Mouse (Mus musculus): ENCODE data around the gene Igfbp3. TPM values are rescaled to one million over a fixed set of nuclear protein-coding genes. Genes with fewer than 3 reads are reported as not detected.

Gene Igfbp3
- polyA plus RNA-seq, 1 experiment from 2014 or later = 14.3 TPM

DNA sequence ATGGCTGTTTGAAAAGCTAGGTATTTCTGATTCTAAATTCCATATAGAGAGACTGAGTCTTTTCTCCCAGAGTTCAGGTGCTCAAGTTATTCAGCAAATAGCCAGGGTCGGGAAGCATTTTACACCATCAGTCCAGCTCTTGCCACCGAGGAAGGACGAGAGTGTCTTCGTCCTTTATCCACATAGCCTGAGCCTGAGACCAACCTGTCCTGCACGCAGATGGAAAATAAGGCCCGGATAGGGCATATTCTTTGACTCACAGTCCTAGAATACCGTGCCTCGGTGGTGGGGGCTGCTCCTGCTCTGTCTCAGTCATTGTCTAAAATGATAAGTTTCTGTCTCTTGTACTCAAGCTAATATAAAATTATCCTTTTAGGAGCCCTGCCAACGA is 13.3 kb downstream of the Igfbp3 start:
- Histone ChIP-seq H3K4me2 (ENCODE audit: low read depth, low read length) (no peak overlapping the region), H3K36me3 (ENCODE audit: control insufficient read depth, insufficient read depth) (no peaks in the 10 kb centered on the region), H3K4me1 (ENCODE audit: control insufficient read depth, low read depth, low read length) (no peaks in the 10 kb centered on the region), H3K27me3 (ENCODE audit: control insufficient read depth, insufficient read depth, low read depth, low read length) (no peaks in the 10 kb centered on the region), H3K27ac (ENCODE audit: low read length) (no peak overlapping the region), H3K9me3 (replicated peaks; ENCODE audit: control insufficient read depth, low read length) (no peaks in the 10 kb centered on the region), H3K9ac (ENCODE audit: low read depth, low read length) (no peak overlapping the region), H3K4me3 (ENCODE audit: low read depth, low read length) (no peak overlapping the region)
- no peak for ATAC-seq (ENCODE audit: low read depth)
- 66% methylated on average over 9 of the region's 9 CpGs for WGBS (ENCODE audit: insufficient replicate concordance)

DNA sequence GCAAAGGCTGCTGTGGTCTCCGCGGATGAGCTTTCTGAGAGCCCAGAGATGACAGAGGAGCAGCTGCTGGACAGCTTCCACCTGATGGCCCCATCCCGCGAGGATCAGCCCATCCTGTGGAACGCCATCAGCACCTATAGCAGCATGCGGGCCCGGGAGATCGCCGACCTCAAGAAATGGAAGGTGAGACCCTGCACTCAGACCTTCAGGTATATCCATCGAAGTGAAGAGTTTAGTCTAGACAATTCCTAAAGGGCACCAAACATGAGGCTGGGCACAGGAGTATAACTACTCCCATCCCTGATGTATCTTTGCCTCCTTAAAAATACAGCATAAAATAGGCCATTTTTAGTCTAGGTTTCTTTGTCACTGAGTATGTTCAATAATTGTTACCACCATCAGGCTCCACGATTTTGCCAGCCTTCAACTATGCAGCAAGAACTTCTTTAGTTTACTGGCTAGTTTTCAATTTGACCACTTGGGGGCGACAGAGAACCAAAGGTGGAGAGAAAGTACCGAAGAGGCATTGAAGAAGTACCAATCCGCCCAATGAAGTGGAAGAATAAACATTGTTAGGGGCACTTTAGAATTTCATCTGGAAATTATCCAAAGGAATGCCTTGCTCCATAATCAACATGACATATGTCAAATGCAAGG is 13.9 kb downstream of the Igfbp3 start:
- WGBS (ENCODE audit: insufficient replicate concordance) = 39% methylated on average over 14 of the region's 14 CpGs
- Histone ChIP-seq H3K4me1 (ENCODE audit: control insufficient read depth, low read depth, low read length) (no peaks in the 10 kb centered on the region), H3K36me3 (ENCODE audit: control insufficient read depth, insufficient read depth) (no peaks in the 10 kb centered on the region), H3K4me3 (ENCODE audit: low read depth, low read length) (peak overlapping the region; percentile 47), H3K4me2 (ENCODE audit: low read depth, low read length) (0 out of 2 replicates have a peak overlapping the region, but pooled peaks have one; percentile 2), H3K9me3 (replicated peaks; ENCODE audit: control insufficient read depth, low read length) (no peaks in the 10 kb centered on the region), H3K27ac (ENCODE audit: low read length) (no peak overlapping the region), H3K9ac (ENCODE audit: low read depth, low read length) (no peak overlapping the region), H3K27me3 (ENCODE audit: control insufficient read depth, insufficient read depth, low read depth, low read length) (no peaks in the 10 kb centered on the region)
- no peak for ATAC-seq (ENCODE audit: low read depth)

GRCm38 (mm10) chr11:7198481-7199256 is 15.1 kb downstream of the Igfbp3 start:
- Histone ChIP-seq H3K4me3 (ENCODE audit: low read depth, low read length) (peak overlapping the region; percentile 47), H3K36me3 (ENCODE audit: control insufficient read depth, insufficient read depth) (no peaks in the 10 kb centered on the region), H3K27me3 (ENCODE audit: control insufficient read depth, insufficient read depth, low read depth, low read length) (no peaks in the 10 kb centered on the region), H3K4me2 (ENCODE audit: low read depth, low read length) (peak overlapping the region; percentile 39), H3K9ac (ENCODE audit: low read depth, low read length) (peak overlapping the region; percentile 48; the same call in 1 of the 2 replicates), H3K9me3 (replicated peaks; ENCODE audit: control insufficient read depth, low read length) (no peaks in the 10 kb centered on the region), H3K27ac (ENCODE audit: low read length) (peak overlapping the region; percentile 67), H3K4me1 (ENCODE audit: control insufficient read depth, low read depth, low read length) (no peaks in the 10 kb centered on the region; the same call in none of the 2 replicates)
- WGBS (ENCODE audit: insufficient replicate concordance) = 41% methylated on average over 10 of the region's 10 CpGs
- ATAC-seq (ENCODE audit: low read depth) = no peak

GRCm38 (mm10) chr11:7198006-7198405 is 15.7 kb downstream of the Igfbp3 start:
- H3K4me2 ChIP-seq (ENCODE audit: low read depth, low read length) = peak overlapping the region; percentile 39; the same call in 1 of the 2 replicates
- WGBS (ENCODE audit: insufficient replicate concordance) = 67% methylated on average over 19 of the region's 19 CpGs

GRCm38 (mm10) chr11:7197491-7197941 is 16.2 kb downstream of the Igfbp3 start, which contains the start of gene Igfbp1:
TSS of gene Igfbp1 (plus strand) at chr11:7197782.
- H3K4me1 ChIP-seq (ENCODE audit: control insufficient read depth, low read depth, low read length) = no peaks in the 10 kb centered on the region; the same call in none of the 2 replicates
- H3K9ac ChIP-seq (ENCODE audit: low read depth, low read length) = peak within 1 kb of the TSS; percentile 48
- H3K27me3 ChIP-seq (ENCODE audit: control insufficient read depth, insufficient read depth, low read depth, low read length) = no peaks in the 10 kb centered on the region
- WGBS (ENCODE audit: insufficient replicate concordance) = 46% methylated on average over 12 of the region's 12 CpGs
- H3K4me3 ChIP-seq (ENCODE audit: low read depth, low read length) = peak within 1 kb of the TSS; percentile 47
- no peaks in the 10 kb centered on the region for H3K9me3 ChIP-seq (replicated peaks; ENCODE audit: control insufficient read depth, low read length)
- H3K4me2 ChIP-seq (ENCODE audit: low read depth, low read length) = peak within 1 kb of the TSS; percentile 39; the same call in 1 of the 2 replicates
- H3K36me3 ChIP-seq (ENCODE audit: control insufficient read depth, insufficient read depth) = no peaks in the 10 kb centered on the region
- peak within 1 kb of the TSS; percentile 69 for H3K27ac ChIP-seq (ENCODE audit: low read length)
- ATAC-seq (ENCODE audit: low read depth) = peak; percentile 74

More at GRCm38 (mm10) chr11:7198006-7198405, 15.7 kb downstream of the Igfbp3 start:
- no peak for ATAC-seq (ENCODE audit: low read depth)
- Histone ChIP-seq H3K36me3 (ENCODE audit: control insufficient read depth, insufficient read depth) (no peaks in the 10 kb centered on the region), H3K4me1 (ENCODE audit: control insufficient read depth, low read depth, low read length) (no peaks in the 10 kb centered on the region; the same call in none of the 2 replicates), H3K9ac (ENCODE audit: low read depth, low read length) (peak overlapping the region; percentile 48), H3K9me3 (replicated peaks; ENCODE audit: control insufficient read depth, low read length) (no peaks in the 10 kb centered on the region), H3K27me3 (ENCODE audit: control insufficient read depth, insufficient read depth, low read depth, low read length) (no peaks in the 10 kb centered on the region), H3K4me3 (ENCODE audit: low read depth, low read length) (peak overlapping the region; percentile 47), H3K27ac (ENCODE audit: low read length) (peak overlapping the region; percentile 67)

DNA sequence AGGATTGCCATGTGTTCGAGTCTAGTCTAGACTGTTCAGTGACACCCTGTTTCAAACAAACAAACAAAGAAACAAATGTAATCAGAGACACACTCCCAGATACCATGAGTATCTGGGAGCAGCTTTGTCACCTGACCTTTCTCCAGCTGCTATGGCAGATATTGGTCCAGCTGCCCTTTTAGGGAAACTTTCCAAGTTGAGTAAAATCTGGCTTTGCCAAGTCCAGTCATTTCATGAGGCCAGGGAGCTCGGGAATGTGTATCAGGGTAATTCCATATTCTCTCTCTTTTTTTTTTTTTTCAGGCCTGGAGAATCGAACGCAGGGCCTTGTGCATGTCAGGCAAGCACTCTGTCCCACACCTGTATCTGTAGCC is 18.4 kb downstream of the Igfbp3 start:
- no peak overlapping the region for H3K9ac ChIP-seq (ENCODE audit: low read depth, low read length)
- H3K27ac ChIP-seq (ENCODE audit: low read length) = no peak overlapping the region

DNA sequence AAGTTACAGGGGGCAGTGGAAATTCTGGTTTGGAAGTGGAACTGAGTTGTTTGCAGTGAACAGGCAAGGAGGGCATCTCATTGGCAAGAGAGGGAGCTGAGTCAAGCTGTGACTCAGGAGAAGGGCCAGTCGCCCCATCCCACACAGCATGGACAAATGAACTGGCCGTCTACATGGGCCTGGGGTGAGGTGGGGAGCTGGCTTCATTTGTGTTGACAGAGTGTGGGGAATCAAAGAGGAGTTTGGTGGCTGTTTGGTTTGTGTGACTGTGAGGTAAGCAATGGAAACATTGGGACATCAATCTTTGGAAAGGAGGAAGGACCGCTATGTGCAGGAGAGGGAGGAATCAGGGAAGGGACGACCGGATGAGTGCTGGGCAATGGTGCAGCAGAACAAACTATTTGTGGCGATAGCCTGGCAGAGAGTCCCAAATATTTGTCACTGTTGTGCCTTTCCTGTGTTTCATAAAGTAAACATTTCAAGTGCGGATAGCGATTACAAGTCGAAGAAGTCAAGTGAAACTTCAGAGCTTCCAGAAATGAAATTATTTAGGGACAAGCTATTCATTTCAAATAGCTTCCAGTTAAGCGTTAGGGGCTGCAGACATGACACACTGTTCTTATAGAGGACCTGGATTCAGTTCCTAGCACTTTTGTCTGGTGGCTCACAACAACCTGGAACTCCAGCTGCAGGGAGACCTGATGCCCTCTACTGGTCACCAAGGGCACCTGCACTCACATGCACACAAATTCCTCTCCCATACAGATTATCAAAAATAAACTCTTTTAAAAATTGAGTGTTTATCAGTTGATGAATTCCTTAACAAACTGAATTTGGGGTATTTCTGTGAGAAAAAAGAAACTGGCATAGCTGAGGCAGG is 19.1 kb downstream of the Igfbp3 start:
- no peak overlapping the region for H3K27ac ChIP-seq (ENCODE audit: low read length)
- no peaks in the 10 kb centered on the region for H3K36me3 ChIP-seq (ENCODE audit: control insufficient read depth, insufficient read depth)
- H3K4me3 ChIP-seq (ENCODE audit: low read depth, low read length) = no peak overlapping the region
- 70% methylated on average over 10 of the region's 10 CpGs for WGBS (ENCODE audit: insufficient replicate concordance)
- no peaks in the 10 kb centered on the region for H3K9me3 ChIP-seq (replicated peaks; ENCODE audit: control insufficient read depth, low read length)
- H3K4me1 ChIP-seq (ENCODE audit: control insufficient read depth, low read depth, low read length) = no peaks in the 10 kb centered on the region; the same call in none of the 2 replicates
- H3K4me2 ChIP-seq (ENCODE audit: low read depth, low read length) = no peak overlapping the region
- H3K27me3 ChIP-seq (ENCODE audit: control insufficient read depth, insufficient read depth, low read depth, low read length) = no peaks in the 10 kb centered on the region
- H3K9ac ChIP-seq (ENCODE audit: low read depth, low read length) = no peak overlapping the region
- ATAC-seq (ENCODE audit: low read depth) = peak; percentile 37

More for the DNA sequence above, 18.4 kb downstream of the Igfbp3 start:
- Histone ChIP-seq H3K27me3 (ENCODE audit: control insufficient read depth, insufficient read depth, low read depth, low read length) (no peaks in the 10 kb centered on the region), H3K9me3 (replicated peaks; ENCODE audit: control insufficient read depth, low read length) (no peaks in the 10 kb centered on the region), H3K4me2 (ENCODE audit: low read depth, low read length) (no peak overlapping the region), H3K4me3 (ENCODE audit: low read depth, low read length) (no peak overlapping the region), H3K36me3 (ENCODE audit: control insufficient read depth, insufficient read depth) (no peaks in the 10 kb centered on the region), H3K4me1 (ENCODE audit: control insufficient read depth, low read depth, low read length) (no peaks in the 10 kb centered on the region; the same call in none of the 2 replicates)
- ATAC-seq (ENCODE audit: low read depth) = no peak
- 61% methylated on average over 4 of the region's 4 CpGs for WGBS (ENCODE audit: insufficient replicate concordance)

DNA sequence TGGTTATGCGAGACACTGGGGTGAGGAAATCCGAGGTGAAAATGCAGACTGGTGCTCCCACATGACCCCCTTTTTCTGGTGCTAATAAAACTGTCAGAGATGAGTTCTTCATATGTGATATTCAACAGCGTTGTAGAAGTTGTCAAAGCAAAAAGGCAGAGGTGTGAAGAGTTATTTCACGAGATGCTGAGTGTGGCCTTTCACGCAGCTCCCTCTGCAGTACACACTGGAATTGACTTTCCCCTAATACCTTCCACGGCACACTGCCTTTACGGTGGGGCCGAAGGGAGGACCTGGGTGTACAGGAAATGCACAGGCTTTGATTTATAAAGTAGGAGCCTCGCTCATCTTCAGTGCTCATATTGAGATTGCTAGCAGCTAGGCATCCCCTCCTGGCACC is 20.6 kb downstream of the Igfbp3 start:
- ATAC-seq (ENCODE audit: low read depth) = no peak

More for the DNA sequence above, 20.6 kb downstream of the Igfbp3 start:
- H3K27me3 ChIP-seq (ENCODE audit: control insufficient read depth, insufficient read depth, low read depth, low read length) = no peaks in the 10 kb centered on the region
- H3K9ac ChIP-seq (ENCODE audit: low read depth, low read length) = no peak overlapping the region
- H3K4me3 ChIP-seq (ENCODE audit: low read depth, low read length) = no peak overlapping the region
- H3K4me1 ChIP-seq (ENCODE audit: control insufficient read depth, low read depth, low read length) = no peaks in the 10 kb centered on the region; the same call in none of the 2 replicates
- peak overlapping the region; percentile 77 for H3K27ac ChIP-seq (ENCODE audit: low read length)
- H3K36me3 ChIP-seq (ENCODE audit: control insufficient read depth, insufficient read depth) = no peaks in the 10 kb centered on the region
- H3K4me2 ChIP-seq (ENCODE audit: low read depth, low read length) = no peak overlapping the region
- WGBS (ENCODE audit: insufficient replicate concordance) = 48% methylated on average over 9 of the region's 9 CpGs
- H3K9me3 ChIP-seq (replicated peaks; ENCODE audit: control insufficient read depth, low read length) = no peaks in the 10 kb centered on the region
